Mouse (Mus musculus): Measurements from ENCODE around the gene Fam173a. TPM values are rescaled to one million over a fixed set of nuclear protein-coding genes. Genes with fewer than 3 reads are reported as not detected.

Fam173a gene
- 77.6 and 91.6 TPM in 2 replicates for polyA plus RNA-seq (2014; fragmentation: Nextera tagmentation; extraction: Ambion mirVana)

DNA sequence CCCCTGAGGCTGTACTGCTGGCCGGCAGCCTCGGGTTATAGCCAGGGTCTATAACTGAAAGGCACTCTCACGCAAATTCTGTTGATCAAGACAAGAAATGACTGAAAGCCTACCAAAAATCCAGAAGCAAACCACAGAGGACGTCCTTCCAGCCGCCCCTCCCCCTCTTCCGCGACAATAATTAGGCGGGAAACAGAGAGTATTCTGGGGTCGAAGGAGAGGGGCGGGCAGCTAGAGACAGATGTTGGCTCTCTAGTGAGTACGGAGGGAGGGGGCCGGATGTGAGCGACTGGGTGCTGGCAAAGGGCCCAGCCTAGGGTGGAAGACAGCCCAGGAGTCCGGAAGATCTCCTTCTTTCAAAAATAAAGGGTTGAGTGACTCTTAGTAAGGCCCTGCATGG is at the start of gene Fam173a:
Fam173a (minus strand) TSS at position 287 of the 400 bp plus-strand sequence.
- Histone ChIP-seq H3K4me1 (replicated peaks; ENCODE audit: control insufficient read depth, insufficient read depth, low read length) (peaks cover 26% of the 10 kb centered on the region), H3K4me3 (replicated peaks; ENCODE audit: low read length) (peak within 1 kb of the TSS; percentile 60), H3K36me3 (replicated peaks; ENCODE audit: control insufficient read depth, insufficient read depth) (peaks cover 19% of the 10 kb centered on the region), H3K9me3 (ENCODE audit: control insufficient read depth, low read length) (no peaks in the 10 kb centered on the region), H3K27ac (peak within 1 kb of the TSS; percentile 95), H3K27me3 (ENCODE audit: control insufficient read depth, insufficient read depth, low read length) (no peaks in the 10 kb centered on the region), H3K4me2 (replicated peaks) (peak within 1 kb of the TSS; percentile 85), H3K9ac (peak within 1 kb of the TSS; percentile 80)
- DNase-seq (ENCODE audit: low spot score), result peak; percentile 69
- peak; percentile 51; the same call in 1 of the 2 replicates for ATAC-seq (ENCODE audit: low FRiP score)
- under 1% methylated on average over 14 of the region's 14 CpGs for WGBS

DNA sequence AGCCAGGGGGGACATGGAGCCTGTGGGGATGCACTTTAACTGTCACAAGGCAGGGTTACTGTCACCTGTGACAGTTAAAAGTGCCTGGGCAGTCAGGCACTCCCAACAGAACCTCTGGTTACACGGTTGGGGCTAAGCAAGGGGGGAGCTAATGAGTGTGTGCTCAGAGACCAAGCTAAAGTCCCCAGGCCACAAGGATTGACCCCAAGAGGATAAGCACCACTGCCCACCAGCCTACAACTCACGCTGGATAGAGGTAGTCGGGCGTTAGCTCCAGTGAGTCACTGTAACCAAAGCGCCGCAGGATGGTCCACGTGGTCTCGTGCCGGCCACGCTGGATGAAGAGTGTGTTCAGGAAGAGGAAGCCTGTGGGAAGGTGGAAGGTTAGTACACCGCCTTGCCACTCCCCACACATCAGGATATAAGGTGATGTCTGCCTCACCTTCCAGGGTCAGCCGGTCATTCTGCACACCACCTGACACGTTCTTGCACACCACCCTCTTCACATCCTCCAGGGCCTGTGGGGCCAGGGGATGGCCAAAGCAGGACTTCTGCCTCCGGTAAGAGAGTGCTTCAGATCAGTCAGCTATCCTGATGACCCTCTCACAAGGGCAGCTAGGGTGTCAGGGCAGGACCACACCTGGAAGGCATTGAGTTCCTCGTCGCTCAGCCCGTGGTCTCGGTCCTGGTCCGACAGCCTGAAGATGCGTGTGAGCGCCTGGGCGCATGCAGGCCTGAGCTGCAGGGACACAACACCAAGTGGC is 48.6 kb upstream of the Fam173a start, which contains the start of gene Gm20683:
Gm20683 (minus strand) TSS at position 647 of the 764 bp plus-strand sequence.
- Histone ChIP-seq H3K9me3 (ENCODE audit: control insufficient read depth, low read length) (no peaks in the 10 kb centered on the region), H3K4me1 (replicated peaks; ENCODE audit: control insufficient read depth, insufficient read depth, low read length) (peaks cover 28% of the 10 kb centered on the region), H3K27ac (no peak within 1 kb of the TSS), H3K27me3 (ENCODE audit: control insufficient read depth, insufficient read depth, low read length) (no peaks in the 10 kb centered on the region), H3K4me2 (replicated peaks) (no peak within 1 kb of the TSS), H3K36me3 (replicated peaks; ENCODE audit: control insufficient read depth, insufficient read depth) (peaks cover 53% of the 10 kb centered on the region), H3K9ac (no peak within 1 kb of the TSS), H3K4me3 (replicated peaks; ENCODE audit: low read length) (no peak within 1 kb of the TSS)
- ATAC-seq (ENCODE audit: low FRiP score) (no peak), DNase-seq (ENCODE audit: low spot score) (no peak)
- 97% methylated on average over 22 of the region's 22 CpGs for WGBS

DNA sequence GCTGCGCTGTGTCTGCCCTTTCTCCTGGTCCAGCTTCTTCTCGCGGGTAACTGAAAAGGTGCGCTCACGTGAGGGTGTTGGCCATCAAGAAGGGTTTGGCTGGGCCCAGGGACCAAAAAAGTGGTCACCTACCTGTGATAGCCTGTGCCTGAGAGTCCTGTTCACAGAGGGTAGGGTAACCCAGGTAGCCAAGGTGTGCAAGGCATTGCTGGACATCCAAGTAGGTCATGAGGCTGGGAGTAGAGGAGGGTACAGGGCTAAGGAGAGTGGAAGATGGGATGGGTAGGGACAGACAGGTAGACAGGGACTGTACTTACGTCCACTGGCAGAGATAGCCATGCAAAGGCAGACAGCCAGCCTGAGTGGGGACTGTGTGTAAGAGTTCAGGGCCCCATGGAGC is 47.8 kb upstream of the Fam173a start:
- ATAC-seq (ENCODE audit: low FRiP score) (no peak), DNase-seq (ENCODE audit: low spot score) (no peak)
- H3K9ac ChIP-seq, result no peak overlapping the region
- peaks cover 51% of the 10 kb centered on the region for H3K36me3 ChIP-seq (replicated peaks; ENCODE audit: control insufficient read depth, insufficient read depth)
- peaks cover 36% of the 10 kb centered on the region for H3K4me1 ChIP-seq (replicated peaks; ENCODE audit: control insufficient read depth, insufficient read depth, low read length)
- 94% methylated on average over 6 of the region's 6 CpGs for WGBS
- H3K27me3 ChIP-seq (ENCODE audit: control insufficient read depth, insufficient read depth, low read length), result no peaks in the 10 kb centered on the region
- H3K27ac ChIP-seq, result no peak overlapping the region
- no peak overlapping the region for H3K4me3 ChIP-seq (replicated peaks; ENCODE audit: low read length)
- no peaks in the 10 kb centered on the region for H3K9me3 ChIP-seq (ENCODE audit: control insufficient read depth, low read length)
- H3K4me2 ChIP-seq (replicated peaks), result no peak overlapping the region

DNA sequence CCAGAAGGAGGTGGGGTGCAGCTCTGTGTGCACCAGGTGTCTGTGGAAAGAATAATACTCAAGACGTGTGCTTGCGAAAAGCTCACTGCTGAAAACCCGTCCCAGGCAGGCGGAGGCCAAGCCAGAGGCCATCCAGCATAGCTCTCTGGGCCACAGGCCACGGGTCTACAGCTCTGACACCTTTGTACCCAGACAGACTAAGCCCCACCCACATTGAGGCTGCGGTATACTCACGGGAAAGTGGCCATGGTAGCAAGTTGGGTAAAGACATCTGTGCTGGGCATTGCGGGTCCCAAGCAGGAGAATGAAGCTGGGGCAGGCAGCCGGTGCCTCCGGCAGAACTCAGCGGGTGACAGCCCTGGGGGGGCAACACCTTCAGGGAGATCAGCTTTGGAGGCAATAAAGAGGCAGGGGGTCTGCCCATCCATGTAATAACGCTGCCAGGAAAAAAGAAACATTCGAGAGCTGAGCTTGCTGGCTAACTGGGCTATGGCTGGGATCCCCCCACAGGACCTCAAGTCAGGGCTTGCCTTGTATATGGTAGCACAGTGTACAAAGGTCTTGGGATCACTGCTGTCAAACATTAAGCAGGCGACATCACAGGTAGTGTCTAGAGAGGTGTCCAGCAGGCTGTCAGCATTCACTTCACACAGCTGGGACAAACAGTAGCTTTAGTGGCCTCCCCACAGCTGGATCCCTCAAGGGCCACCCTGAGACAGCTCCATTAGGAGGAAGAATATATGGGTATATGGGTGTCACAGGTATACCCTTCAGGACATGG is 46.9 kb upstream of the Fam173a start:
- ATAC-seq (ENCODE audit: low FRiP score), result no peak
- Histone ChIP-seq H3K27me3 (ENCODE audit: control insufficient read depth, insufficient read depth, low read length) (no peaks in the 10 kb centered on the region), H3K4me1 (replicated peaks; ENCODE audit: control insufficient read depth, insufficient read depth, low read length) (peaks cover 45% of the 10 kb centered on the region), H3K9ac (no peak overlapping the region), H3K4me3 (replicated peaks; ENCODE audit: low read length) (no peak overlapping the region), H3K9me3 (ENCODE audit: control insufficient read depth, low read length) (no peaks in the 10 kb centered on the region), H3K4me2 (replicated peaks) (no peak overlapping the region), H3K36me3 (replicated peaks; ENCODE audit: control insufficient read depth, insufficient read depth) (peaks cover 50% of the 10 kb centered on the region), H3K27ac (no peak overlapping the region)
- DNase-seq (ENCODE audit: low spot score), result no peak
- WGBS, result 87% methylated on average over 14 of the region's 14 CpGs

DNA sequence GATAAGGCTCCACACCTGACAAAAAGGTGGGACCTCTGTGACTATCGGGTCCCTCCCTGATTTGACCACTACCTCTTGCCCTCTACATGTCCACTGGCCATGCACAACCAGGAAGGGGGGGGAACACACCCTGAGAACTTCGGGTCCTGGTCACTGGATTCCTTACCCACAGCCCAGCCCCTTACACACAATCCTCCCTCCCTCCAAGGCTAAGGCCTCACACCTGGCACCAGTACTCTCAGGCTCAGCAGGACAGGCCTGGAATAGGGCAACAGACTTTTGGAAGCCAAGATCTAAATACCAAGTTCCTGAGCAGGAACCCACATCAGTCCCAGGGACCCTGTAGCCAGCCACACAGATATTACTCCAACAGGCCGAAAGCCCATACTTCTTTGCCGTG is 46.2 kb upstream of the Fam173a start:
- ATAC-seq (ENCODE audit: low FRiP score), result no peak
- Histone ChIP-seq H3K27me3 (ENCODE audit: control insufficient read depth, insufficient read depth, low read length) (no peaks in the 10 kb centered on the region), H3K36me3 (replicated peaks; ENCODE audit: control insufficient read depth, insufficient read depth) (peaks cover 50% of the 10 kb centered on the region), H3K4me1 (replicated peaks; ENCODE audit: control insufficient read depth, insufficient read depth, low read length) (peaks cover 52% of the 10 kb centered on the region), H3K4me2 (replicated peaks) (no peak overlapping the region), H3K4me3 (replicated peaks; ENCODE audit: low read length) (no peak overlapping the region), H3K27ac (no peak overlapping the region), H3K9ac (no peak overlapping the region), H3K9me3 (ENCODE audit: control insufficient read depth, low read length) (no peaks in the 10 kb centered on the region)
- 87% methylated on average over 4 of the region's 4 CpGs for WGBS
- DNase-seq (ENCODE audit: low spot score), result no peak

DNA sequence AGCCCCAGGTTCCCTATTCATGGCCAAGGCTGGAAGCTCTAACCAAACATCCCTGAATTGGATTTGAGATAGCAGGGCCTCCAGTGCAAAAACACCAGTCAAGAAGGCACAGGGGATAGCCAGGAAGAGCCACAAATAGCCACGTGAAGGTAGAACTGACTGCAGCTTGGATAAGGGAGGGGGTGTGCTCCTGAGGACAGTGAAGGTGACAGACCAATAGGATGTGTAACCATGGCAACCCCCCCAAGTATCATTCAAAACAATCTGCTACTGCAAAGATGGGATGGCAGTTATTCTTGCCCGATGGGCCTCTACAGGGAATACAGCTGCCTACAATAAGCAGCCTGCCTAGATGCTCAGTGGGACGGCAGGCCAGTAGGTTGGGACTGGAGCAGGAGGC is 44.8 kb upstream of the Fam173a start:
- Histone ChIP-seq H3K27me3 (ENCODE audit: control insufficient read depth, insufficient read depth, low read length) (no peaks in the 10 kb centered on the region), H3K36me3 (replicated peaks; ENCODE audit: control insufficient read depth, insufficient read depth) (peaks cover 50% of the 10 kb centered on the region), H3K4me3 (replicated peaks; ENCODE audit: low read length) (peak overlapping the region; percentile 50), H3K27ac (peak overlapping the region; percentile 89), H3K9ac (peak overlapping the region; percentile 81), H3K4me2 (replicated peaks) (peak overlapping the region; percentile 96), H3K4me1 (replicated peaks; ENCODE audit: control insufficient read depth, insufficient read depth, low read length) (peaks cover 49% of the 10 kb centered on the region), H3K9me3 (ENCODE audit: control insufficient read depth, low read length) (no peaks in the 10 kb centered on the region)
- no peak for ATAC-seq (ENCODE audit: low FRiP score)
- DNase-seq (ENCODE audit: low spot score), result no peak
- WGBS, result 14% methylated on average over 3 of the region's 3 CpGs

DNA sequence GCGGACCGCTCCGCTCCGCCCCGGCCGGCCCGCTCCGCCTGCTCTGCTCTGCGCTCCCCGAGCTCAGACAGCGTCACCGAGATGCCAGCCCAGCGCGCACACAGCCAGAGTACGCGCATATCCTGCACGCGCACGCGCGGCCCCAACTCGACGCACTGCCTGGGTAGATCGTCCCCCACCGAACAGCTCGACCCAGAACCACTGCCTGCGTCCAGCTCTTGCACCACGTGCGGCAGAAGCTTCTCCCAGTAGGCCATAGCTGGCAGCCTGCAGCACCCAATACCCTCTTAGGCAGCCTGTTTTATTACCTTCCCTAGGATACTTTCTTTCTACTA is 44.3 kb upstream of the Fam173a start, which contains the start of gene Rhbdl1:
Rhbdl1 (minus strand) TSS at position 220 of the 335 bp plus-strand sequence.
- Histone ChIP-seq H3K9ac (peak within 1 kb of the TSS; percentile 81), H3K27me3 (ENCODE audit: control insufficient read depth, insufficient read depth, low read length) (no peaks in the 10 kb centered on the region), H3K36me3 (replicated peaks; ENCODE audit: control insufficient read depth, insufficient read depth) (peaks cover 45% of the 10 kb centered on the region), H3K9me3 (ENCODE audit: control insufficient read depth, low read length) (no peaks in the 10 kb centered on the region), H3K4me3 (replicated peaks; ENCODE audit: low read length) (peak within 1 kb of the TSS; percentile 50), H3K4me2 (replicated peaks) (peak within 1 kb of the TSS; percentile 96), H3K4me1 (replicated peaks; ENCODE audit: control insufficient read depth, insufficient read depth, low read length) (peaks cover 51% of the 10 kb centered on the region), H3K27ac (peak within 1 kb of the TSS; percentile 89)
- peak; percentile 86 for DNase-seq (ENCODE audit: low spot score)
- WGBS, result 1% methylated on average over 28 of the region's 29 CpGs
- peak; percentile 38 for ATAC-seq (ENCODE audit: low FRiP score)

DNA sequence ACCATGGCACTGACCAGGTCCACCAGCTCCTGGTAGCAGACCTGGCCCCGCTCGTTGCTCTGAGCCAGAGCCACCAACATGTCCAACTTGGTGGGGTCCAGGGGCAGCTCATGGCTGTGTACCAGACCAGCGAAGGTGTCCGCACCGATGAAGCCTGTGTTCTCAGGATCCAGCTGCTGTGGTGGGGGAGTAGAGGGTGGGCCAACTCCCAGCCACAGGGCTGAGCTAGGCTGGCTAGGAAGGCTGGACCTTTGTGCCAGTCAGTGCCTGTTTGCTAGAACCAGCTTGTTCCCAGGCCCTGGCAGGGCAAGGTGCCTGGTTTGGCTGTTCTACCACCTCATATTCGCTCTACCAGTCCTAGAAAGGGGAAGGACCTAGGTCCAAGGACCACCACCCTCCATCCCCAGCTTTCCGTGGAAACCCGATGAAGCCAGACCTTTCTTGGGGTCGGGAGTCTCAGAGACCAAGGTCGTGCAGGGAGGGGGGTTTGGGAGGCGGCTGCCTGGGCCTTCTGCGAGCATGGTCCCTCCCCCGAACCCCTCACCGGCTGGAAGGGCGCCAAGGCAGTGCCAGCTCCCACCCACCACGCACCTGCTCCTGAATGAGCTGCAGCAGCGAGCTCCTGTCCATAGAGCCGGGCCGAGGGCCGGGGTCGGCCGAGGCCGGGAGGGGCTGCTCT is 43.8 kb upstream of the Fam173a start:
- ATAC-seq (ENCODE audit: low FRiP score) (no peak; the same call in 1 of the 2 replicates), DNase-seq (ENCODE audit: low spot score) (no peak)
- Histone ChIP-seq H3K4me3 (replicated peaks; ENCODE audit: low read length) (peak overlapping the region; percentile 50), H3K36me3 (replicated peaks; ENCODE audit: control insufficient read depth, insufficient read depth) (peaks cover 42% of the 10 kb centered on the region), H3K4me1 (replicated peaks; ENCODE audit: control insufficient read depth, insufficient read depth, low read length) (peaks cover 56% of the 10 kb centered on the region), H3K9ac (peak overlapping the region; percentile 81), H3K27ac (peak overlapping the region; percentile 89), H3K4me2 (replicated peaks) (peak overlapping the region; percentile 96), H3K27me3 (ENCODE audit: control insufficient read depth, insufficient read depth, low read length) (no peaks in the 10 kb centered on the region), H3K9me3 (ENCODE audit: control insufficient read depth, low read length) (no peaks in the 10 kb centered on the region)
- WGBS, result 19% methylated on average over 23 of the region's 23 CpGs

DNA sequence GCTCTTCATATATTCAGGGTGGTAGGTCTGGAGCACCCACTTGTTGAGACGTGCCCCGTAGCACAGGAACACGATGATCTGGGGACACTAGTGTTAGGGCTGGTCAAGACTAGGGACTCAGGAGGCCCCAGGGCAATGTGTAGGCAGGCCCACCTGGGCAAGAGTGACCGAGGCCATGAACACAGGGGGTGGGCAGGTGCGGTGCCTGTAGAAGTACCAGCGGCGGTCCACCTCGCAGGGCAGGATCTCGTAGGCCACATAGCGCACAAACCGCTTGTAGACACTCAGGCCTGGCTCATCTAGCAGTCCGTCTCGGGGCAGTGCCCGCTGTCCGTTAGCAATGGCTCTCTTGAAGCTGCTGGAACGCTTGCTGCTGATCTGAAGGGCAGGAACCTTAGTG is 43.1 kb upstream of the Fam173a start:
- Histone ChIP-seq H3K4me1 (replicated peaks; ENCODE audit: control insufficient read depth, insufficient read depth, low read length) (peaks cover 63% of the 10 kb centered on the region), H3K9me3 (ENCODE audit: control insufficient read depth, low read length) (no peaks in the 10 kb centered on the region), H3K27ac (0 out of 2 replicates have a peak overlapping the region, but pooled peaks have one; percentile 89), H3K36me3 (replicated peaks; ENCODE audit: control insufficient read depth, insufficient read depth) (peaks cover 42% of the 10 kb centered on the region), H3K27me3 (ENCODE audit: control insufficient read depth, insufficient read depth, low read length) (no peaks in the 10 kb centered on the region), H3K9ac (peak overlapping the region; percentile 81; the same call in 1 of the 2 replicates), H3K4me3 (replicated peaks; ENCODE audit: low read length) (no peak overlapping the region), H3K4me2 (replicated peaks) (peak overlapping the region; percentile 96)
- no peak for DNase-seq (ENCODE audit: low spot score)
- ATAC-seq (ENCODE audit: low FRiP score), result no peak
- WGBS, result 89% methylated on average over 16 of the region's 16 CpGs
